Mouse (Mus musculus): ENCODE data around the gene Olfr1424. TPM values are rescaled to one million over a fixed set of nuclear protein-coding genes. Genes with fewer than 3 reads are reported as not detected.

The Olfr1424 gene
- polyA plus RNA-seq, 1 experiment from 2014 or later: not detected

DNA sequence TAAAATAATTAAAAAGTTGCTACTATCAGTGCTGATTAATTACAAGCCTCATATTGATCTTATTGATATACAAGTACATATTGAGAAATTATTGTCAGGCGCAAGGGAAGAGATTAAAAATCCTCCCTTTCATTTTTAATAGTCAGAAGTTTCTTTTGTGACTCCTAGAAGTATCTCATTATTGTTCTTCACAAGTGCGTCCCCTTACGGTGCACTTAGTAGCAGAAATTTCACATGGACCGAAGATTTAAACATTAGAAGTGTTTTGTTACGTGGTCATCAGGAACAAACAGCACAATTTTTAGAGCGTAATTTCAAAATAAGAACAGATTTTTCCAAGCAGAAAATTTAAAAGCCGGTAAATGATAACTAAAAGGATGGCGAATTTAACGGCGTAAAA lies 49.9 kb downstream of the Olfr1424 start:
- peak overlapping the region in 1 of 2 experiments; percentile 24; a peak in 2 of 4 replicates for H3K27ac ChIP-seq (replicated peaks in 1 of 2; ENCODE audit: control insufficient read depth in 1 of 2, insufficient read depth in 1 of 2, low read depth in 2 of 2, low read length in 2 of 2)
- 0 out of 4 replicates have a peak, but pooled peaks cover 0 to 6% of the 10 kb centered on the region in 2 experiments for H3K4me1 ChIP-seq (ENCODE audit: control insufficient read depth in 2 of 2, insufficient read depth in 2 of 2, low read length in 2 of 2)
- H3K27me3 ChIP-seq (ENCODE audit: control insufficient read depth, insufficient read depth, low read length): no peaks in the 10 kb centered on the region
- ATAC-seq (ENCODE audit: insufficient number of reproducible peaks, insufficient read depth, low FRiP score, low read depth): no peak
- WGBS: 2% methylated on average over 10 of the region's 10 CpGs
- H3K9me3 ChIP-seq (ENCODE audit: control insufficient read depth, low read length): no peaks in the 10 kb centered on the region
- H3K9ac ChIP-seq (ENCODE audit: low read length): peak overlapping the region; percentile 72
- H3K4me2 ChIP-seq (ENCODE audit: low read length): peak overlapping the region; percentile 75
- H3K36me3 ChIP-seq (ENCODE audit: control insufficient read depth, insufficient read depth, low read length): no peaks in the 10 kb centered on the region
- peak overlapping the region; percentile 57 to 63 for H3K4me3 ChIP-seq (ENCODE audit: control insufficient read depth in 1 of 2, insufficient read depth in 1 of 2, low read depth in 1 of 2, low read length in 2 of 2)

GRCm38 (mm10) chr19:12011560-12012556 lies 50.6 kb downstream of the Olfr1424 start:
- Histone ChIP-seq H3K4me2 (ENCODE audit: low read length) (peak overlapping the region; percentile 75), H3K4me1 (ENCODE audit: control insufficient read depth in 2 of 2, insufficient read depth in 2 of 2, low read length in 2 of 2) (peaks cover 3 to 12% of the 10 kb centered on the region in 2 experiments), H3K9me3 (ENCODE audit: control insufficient read depth, low read length) (no peaks in the 10 kb centered on the region), H3K9ac (ENCODE audit: low read length) (peak overlapping the region; percentile 72), H3K4me3 (ENCODE audit: control insufficient read depth in 1 of 2, insufficient read depth in 1 of 2, low read depth in 1 of 2, low read length in 2 of 2) (peak overlapping the region; percentile 57 to 63), H3K27ac (replicated peaks in 1 of 2; ENCODE audit: control insufficient read depth in 1 of 2, insufficient read depth in 1 of 2, low read depth in 2 of 2, low read length in 2 of 2) (peak overlapping the region; percentile 74 to 85), H3K27me3 (ENCODE audit: control insufficient read depth, insufficient read depth, low read length) (no peaks in the 10 kb centered on the region), H3K36me3 (ENCODE audit: control insufficient read depth, insufficient read depth, low read length) (no peaks in the 10 kb centered on the region)
- WGBS: under 1% methylated on average over 49 of the region's 49 CpGs
- ATAC-seq (ENCODE audit: insufficient number of reproducible peaks, insufficient read depth, low FRiP score, low read depth): peak; percentile 79

DNA sequence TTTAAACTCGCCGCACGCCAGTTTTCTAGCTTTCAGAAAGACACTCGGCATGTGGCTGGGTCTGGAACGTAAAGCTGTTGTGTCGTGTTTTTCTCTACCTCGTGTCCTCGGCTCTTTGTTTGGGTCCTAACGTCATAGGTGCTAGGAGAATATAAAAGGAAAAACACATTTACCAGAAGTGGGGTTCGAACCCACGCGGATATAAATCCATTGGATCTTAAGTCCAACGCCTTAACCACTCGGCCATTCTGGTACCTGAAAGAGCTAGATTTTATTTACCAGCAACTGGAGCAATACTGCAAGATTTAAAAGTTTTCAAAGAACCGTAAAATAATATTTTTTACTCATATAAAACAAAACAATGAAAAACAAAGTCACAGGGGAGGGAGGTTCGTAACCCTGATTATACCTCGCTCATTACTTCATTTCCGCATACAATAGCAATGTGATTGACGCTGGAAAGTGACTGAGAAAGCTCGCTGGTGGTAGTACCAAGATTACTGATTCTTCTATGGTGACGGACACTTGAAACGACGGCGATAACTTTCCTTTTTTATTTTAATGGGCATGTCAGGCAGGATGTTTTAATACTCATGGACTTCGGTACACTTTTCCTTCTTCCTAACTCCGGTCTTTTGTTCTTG lies 51.4 kb downstream of the Olfr1424 start:
- Histone ChIP-seq H3K9me3 (ENCODE audit: control insufficient read depth, low read length) (no peaks in the 10 kb centered on the region), H3K36me3 (ENCODE audit: control insufficient read depth, insufficient read depth, low read length) (no peaks in the 10 kb centered on the region), H3K27ac (replicated peaks in 1 of 2; ENCODE audit: control insufficient read depth in 1 of 2, insufficient read depth in 1 of 2, low read depth in 2 of 2, low read length in 2 of 2) (peak overlapping the region; percentile 86 to 96), H3K9ac (ENCODE audit: low read length) (peak overlapping the region; percentile 82), H3K4me2 (ENCODE audit: low read length) (peak overlapping the region; percentile 75), H3K27me3 (ENCODE audit: control insufficient read depth, insufficient read depth, low read length) (no peaks in the 10 kb centered on the region), H3K4me1 (ENCODE audit: control insufficient read depth in 2 of 2, insufficient read depth in 2 of 2, low read length in 2 of 2) (peaks cover 3 to 15% of the 10 kb centered on the region in 2 experiments), H3K4me3 (ENCODE audit: control insufficient read depth in 1 of 2, insufficient read depth in 1 of 2, low read depth in 1 of 2, low read length in 2 of 2) (peak overlapping the region; percentile 57 to 90)
- peak; percentile 33; the same call in 1 of the 2 replicates for ATAC-seq (ENCODE audit: insufficient number of reproducible peaks, insufficient read depth, low FRiP score, low read depth)
- WGBS: under 1% methylated on average over 26 of the region's 26 CpGs

- no peak for ATAC-seq (ENCODE audit: insufficient number of reproducible peaks, insufficient read depth, low FRiP score, low read depth)
- no peaks in the 10 kb centered on the region for H3K36me3 ChIP-seq (ENCODE audit: control insufficient read depth, insufficient read depth, low read length)
Measured at GRCm38 (mm10) chr19:12010281-12010771, 52.2 kb downstream of the Olfr1424 start.

GRCm38 (mm10) chr19:12009501-12010280 lies 52.8 kb downstream of the Olfr1424 start:
- no peaks in the 10 kb centered on the region for H3K27me3 ChIP-seq (ENCODE audit: control insufficient read depth, insufficient read depth, low read length)
- peak overlapping the region; percentile 57 to 90 for H3K4me3 ChIP-seq (ENCODE audit: control insufficient read depth in 1 of 2, insufficient read depth in 1 of 2, low read depth in 1 of 2, low read length in 2 of 2)
- H3K27ac ChIP-seq (replicated peaks in 1 of 2; ENCODE audit: control insufficient read depth in 1 of 2, insufficient read depth in 1 of 2, low read depth in 2 of 2, low read length in 2 of 2): peak overlapping the region; percentile 86 to 96
- no peaks in the 10 kb centered on the region for H3K36me3 ChIP-seq (ENCODE audit: control insufficient read depth, insufficient read depth, low read length)
- 0 out of 2 replicates have a peak, but pooled peaks have one; percentile 13 for ATAC-seq (ENCODE audit: insufficient number of reproducible peaks, insufficient read depth, low FRiP score, low read depth)
- H3K9me3 ChIP-seq (ENCODE audit: control insufficient read depth, low read length): no peaks in the 10 kb centered on the region
- peak overlapping the region; percentile 75 for H3K4me2 ChIP-seq (ENCODE audit: low read length)
- H3K9ac ChIP-seq (ENCODE audit: low read length): peak overlapping the region; percentile 82
- peaks cover 3 to 18% of the 10 kb centered on the region in 2 experiments for H3K4me1 ChIP-seq (ENCODE audit: control insufficient read depth in 2 of 2, insufficient read depth in 2 of 2, low read length in 2 of 2)
- under 1% methylated on average over 24 of the region's 24 CpGs for WGBS

More at GRCm38 (mm10) chr19:12010281-12010771, 52.2 kb downstream of the Olfr1424 start:
- Histone ChIP-seq H3K9ac (ENCODE audit: low read length) (peak overlapping the region; percentile 82), H3K27ac (replicated peaks in 1 of 2; ENCODE audit: control insufficient read depth in 1 of 2, insufficient read depth in 1 of 2, low read depth in 2 of 2, low read length in 2 of 2) (peak overlapping the region; percentile 86 to 96), H3K4me2 (ENCODE audit: low read length) (peak overlapping the region; percentile 75), H3K9me3 (ENCODE audit: control insufficient read depth, low read length) (no peaks in the 10 kb centered on the region), H3K4me3 (ENCODE audit: control insufficient read depth in 1 of 2, insufficient read depth in 1 of 2, low read depth in 1 of 2, low read length in 2 of 2) (peak overlapping the region; percentile 57 to 90), H3K4me1 (ENCODE audit: control insufficient read depth in 2 of 2, insufficient read depth in 2 of 2, low read length in 2 of 2) (peaks cover 3 to 15% of the 10 kb centered on the region in 2 experiments), H3K27me3 (ENCODE audit: control insufficient read depth, insufficient read depth, low read length) (no peaks in the 10 kb centered on the region)
- WGBS: under 1% methylated on average over 24 of the region's 24 CpGs

All from heart, embryonic 14.5 days (tissue).